Mouse (Mus musculus): Measurements from ENCODE around the gene Gm10644. TPM values are rescaled to one million over a fixed set of nuclear protein-coding genes. Genes with fewer than 3 reads are reported as not detected.
A peak's percentile ranks its signal among the peaks of the same experiment; 100 is the strongest.

Gene Gm10644
- total RNA-seq, 2 experiments from 2014 or later: 0.32 to 0.41 TPM

- DNase-seq (ENCODE audit: low spot score in 2 of 2): peak in 1 of 2 experiments; percentile 58
- intact Hi-C loops (cut with DNase I): no loop called here
Observed at GRCm38 (mm10) chr8:83945540-83945939, 9.5 kb downstream of the Gm10644 start.

GRCm38 (mm10) chr8:83942446-83942845 lies 12.6 kb downstream of the Gm10644 start:
- peak in 1 of 2 experiments; percentile 75 for DNase-seq (ENCODE audit: low spot score in 2 of 2)
- intact Hi-C loops (cut with DNase I): no loop called here

GRCm38 (mm10) chr8:83941066-83941677 lies 13.8 kb downstream of the Gm10644 start:
- no peak for DNase-seq (ENCODE audit: low spot score in 2 of 2)
- intact Hi-C loops (cut with DNase I): no loop called here

- no peak for DNase-seq (ENCODE audit: low spot score in 2 of 2)
- intact Hi-C loops (cut with DNase I): no loop called here
Observed at GRCm38 (mm10) chr8:83938330-83938729, 16.7 kb downstream of the Gm10644 start.

GRCm38 (mm10) chr8:83937645-83938044 lies 17.4 kb downstream of the Gm10644 start:
- DNase-seq (ENCODE audit: low spot score in 2 of 2): no peak
- intact Hi-C loops (cut with DNase I): no loop called here

- no peak for DNase-seq (ENCODE audit: low spot score in 2 of 2)
- intact Hi-C loops (cut with DNase I): no loop called here
Observed at GRCm38 (mm10) chr8:83935435-83935834, 19.6 kb downstream of the Gm10644 start.

GRCm38 (mm10) chr8:83934994-83935393 lies 20.0 kb downstream of the Gm10644 start:
- DNase-seq (ENCODE audit: low spot score in 2 of 2): no peak
- intact Hi-C loops (cut with DNase I): no loop called here

- intact Hi-C loops (cut with DNase I): no loop called here
- no peak for DNase-seq (ENCODE audit: low spot score in 2 of 2)
Observed at GRCm38 (mm10) chr8:83934222-83934621, 20.8 kb downstream of the Gm10644 start.

GRCm38 (mm10) chr8:83926266-83926665 lies 28.7 kb downstream of the Gm10644 start:
- no peak for DNase-seq (ENCODE audit: low spot score in 2 of 2)
- intact Hi-C loops (cut with DNase I): no loop called here

GRCm38 (mm10) chr8:83924585-83924984 lies 30.4 kb downstream of the Gm10644 start:
- DNase-seq (ENCODE audit: low spot score in 2 of 2): no peak
- intact Hi-C loops (cut with DNase I): no loop called here

GRCm38 (mm10) chr8:83922727-83923126 lies 32.3 kb downstream of the Gm10644 start:
- no peak for DNase-seq (ENCODE audit: low spot score in 2 of 2)
- intact Hi-C loops (cut with DNase I): no loop called here

GRCm38 (mm10) chr8:83921558-83921957 lies 33.4 kb downstream of the Gm10644 start:
- intact Hi-C loops (cut with DNase I): no loop called here
- DNase-seq (ENCODE audit: low spot score in 2 of 2): peak; percentile 86 to 94

GRCm38 (mm10) chr8:83917566-83917965 lies 37.4 kb downstream of the Gm10644 start:
- intact Hi-C loops (cut with DNase I): no loop called here
- no peak for DNase-seq (ENCODE audit: low spot score in 2 of 2)

- intact Hi-C loops (cut with DNase I): loop anchor here (1.0 kb wide), 1 partner anchor 17 kb away; no protein-coding TSS in a partner anchor
- DNase-seq (ENCODE audit: low spot score in 2 of 2): peak; percentile 58 to 87
Observed at GRCm38 (mm10) chr8:83916015-83916414, 39.0 kb downstream of the Gm10644 start.

GRCm38 (mm10) chr8:83914860-83915259 lies 40.1 kb downstream of the Gm10644 start:
- intact Hi-C loops (cut with DNase I): no loop called here
- peak in 1 of 2 experiments; percentile 49 for DNase-seq (ENCODE audit: low spot score in 2 of 2)

GRCm38 (mm10) chr8:83914232-83914631 lies 40.8 kb downstream of the Gm10644 start:
- DNase-seq (ENCODE audit: low spot score in 2 of 2): no peak
- intact Hi-C loops (cut with DNase I): no loop called here

GRCm38 (mm10) chr8:83911809-83912731 lies 42.9 kb downstream of the Gm10644 start:
- intact Hi-C loops (cut with DNase I): no loop called here
- no peak for DNase-seq (ENCODE audit: low spot score in 2 of 2)

GRCm38 (mm10) chr8:83909311-83909710 lies 45.7 kb downstream of the Gm10644 start:
- DNase-seq (ENCODE audit: low spot score in 2 of 2): peak in 1 of 2 experiments; percentile 69
- intact Hi-C loops (cut with DNase I): no loop called here

- intact Hi-C loops (cut with DNase I): no loop called here
- DNase-seq (ENCODE audit: low spot score in 2 of 2): peak in 1 of 2 experiments; percentile 71
Observed at GRCm38 (mm10) chr8:83908583-83908982, 46.4 kb downstream of the Gm10644 start.

GRCm38 (mm10) chr8:83902961-83903666 lies 51.9 kb downstream of the Gm10644 start:
- intact Hi-C loops (cut with DNase I): no loop called here
- peak in 1 of 2 experiments; percentile 42 for DNase-seq (ENCODE audit: low spot score in 2 of 2)
